Mouse (Mus musculus) 3T3-L1 (cell line): ENCODE data around the gene Fkbpl.

ENCODE experiments used
- DNase-seq: peaks from one replicate; pipeline ENCODE4 v3.0.0-alpha.2; 2015; ENCODE audit warnings: low read depth, low spot score

Fkbpl gene

DNA sequence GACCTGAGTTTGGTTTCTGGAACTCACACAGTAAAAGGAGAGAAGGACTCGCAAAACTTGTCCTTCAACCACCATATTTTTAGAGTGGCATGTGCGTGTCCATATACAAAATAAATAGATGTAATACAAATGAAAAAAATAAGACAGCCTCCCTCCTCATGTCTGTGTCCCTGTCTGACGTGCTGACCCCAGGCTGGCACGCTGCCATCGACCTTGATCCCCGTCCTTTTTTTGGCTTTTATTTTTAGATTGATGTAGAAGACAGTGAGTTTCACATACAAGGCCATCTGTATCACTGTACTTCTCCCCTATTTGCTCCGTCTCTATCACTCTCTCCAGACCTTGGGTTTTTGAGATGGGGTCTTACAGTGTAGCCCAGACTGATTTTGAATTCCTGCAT, 19.9 kb downstream of the Fkbpl start:
- DNase-seq = no peak

- no peak for DNase-seq
These were observed 25.7 kb downstream of the Fkbpl start, which contains the start of gene Tnxb for GRCm38 (mm10) chr17:34670235-34670634. Gene Tnxb (plus strand): TSS chr17:34670535.

GRCm38 (mm10) chr17:34671151-34672066, 26.8 kb downstream of the Fkbpl start:
- no peak for DNase-seq

DNA sequence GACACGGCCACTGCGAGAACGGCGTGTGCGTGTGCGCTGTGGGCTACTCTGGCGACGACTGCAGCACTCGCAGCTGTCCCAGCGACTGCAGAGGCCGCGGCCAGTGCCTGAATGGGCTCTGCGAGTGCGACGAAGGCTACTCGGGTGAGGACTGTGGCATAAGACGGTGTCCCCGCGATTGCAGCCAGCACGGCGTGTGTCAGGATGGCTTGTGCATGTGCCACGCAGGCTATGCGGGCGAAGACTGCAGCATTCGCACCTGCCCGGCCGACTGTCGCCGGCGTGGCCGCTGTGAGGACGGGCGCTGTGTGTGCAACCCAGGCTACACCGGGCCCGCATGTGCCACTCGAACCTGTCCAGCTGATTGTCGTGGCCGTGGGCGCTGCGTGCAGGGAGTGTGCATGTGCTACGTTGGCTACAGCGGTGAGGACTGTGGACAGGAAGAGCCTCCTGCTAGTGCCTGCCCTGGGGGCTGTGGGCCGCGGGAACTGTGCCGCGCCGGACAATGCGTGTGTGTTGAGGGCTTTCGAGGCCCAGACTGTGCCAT, 27.8 kb downstream of the Fkbpl start:
- no peak for DNase-seq

DNA sequence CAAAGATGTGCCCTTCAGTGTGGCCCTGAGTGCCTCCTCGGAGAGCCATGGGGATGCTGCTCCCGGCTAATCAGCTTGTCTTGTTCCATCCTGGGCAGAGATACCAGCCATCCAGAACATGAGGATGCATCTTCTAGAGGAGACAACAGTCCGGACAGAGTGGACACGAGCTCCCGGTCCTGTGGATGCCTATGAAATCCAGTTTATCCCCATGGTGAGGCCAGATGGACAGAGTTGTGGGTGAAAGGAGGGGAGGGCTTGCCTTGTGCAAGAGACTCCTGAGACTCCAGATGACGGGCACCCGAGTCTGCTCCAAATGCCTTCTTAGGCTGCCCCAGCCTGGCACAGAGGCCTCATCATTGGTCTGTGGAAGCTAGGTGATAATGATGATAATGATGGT, 28.6 kb downstream of the Fkbpl start:
- DNase-seq = no peak

DNA sequence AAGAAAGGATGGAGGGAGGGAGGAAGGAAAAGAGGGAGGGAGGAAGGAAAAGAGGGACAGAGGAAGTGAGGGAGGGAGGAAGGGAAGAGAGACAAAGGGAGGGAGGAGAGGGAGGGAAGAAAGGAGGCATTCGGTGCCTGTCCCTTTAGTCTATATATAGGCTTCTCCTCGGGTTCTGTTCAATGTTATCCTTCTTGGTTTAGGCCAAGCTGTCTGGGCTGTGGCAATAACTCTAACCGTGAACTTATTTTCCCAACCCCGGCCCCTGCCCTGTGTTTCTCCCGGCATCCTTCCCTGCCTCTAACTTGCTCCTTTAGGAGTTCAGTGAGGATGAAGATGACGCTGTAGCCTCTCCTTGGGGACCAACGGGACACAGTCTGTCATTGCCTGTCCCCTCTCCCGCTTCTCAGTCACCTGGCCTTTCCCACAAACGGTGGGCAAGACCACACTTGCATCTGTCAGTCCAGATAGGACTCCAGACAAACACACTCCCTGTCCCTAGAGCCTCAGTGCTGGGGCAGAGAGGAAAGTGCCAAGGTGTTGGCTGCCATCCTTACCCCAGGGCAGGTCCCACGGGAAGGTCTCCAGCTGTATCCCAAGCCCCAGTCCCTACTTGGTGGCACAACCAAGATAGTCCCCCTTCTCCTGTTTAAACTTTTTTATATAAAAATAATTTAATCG, 30.1 kb downstream of the Fkbpl start:
- DNase-seq = no peak

DNA sequence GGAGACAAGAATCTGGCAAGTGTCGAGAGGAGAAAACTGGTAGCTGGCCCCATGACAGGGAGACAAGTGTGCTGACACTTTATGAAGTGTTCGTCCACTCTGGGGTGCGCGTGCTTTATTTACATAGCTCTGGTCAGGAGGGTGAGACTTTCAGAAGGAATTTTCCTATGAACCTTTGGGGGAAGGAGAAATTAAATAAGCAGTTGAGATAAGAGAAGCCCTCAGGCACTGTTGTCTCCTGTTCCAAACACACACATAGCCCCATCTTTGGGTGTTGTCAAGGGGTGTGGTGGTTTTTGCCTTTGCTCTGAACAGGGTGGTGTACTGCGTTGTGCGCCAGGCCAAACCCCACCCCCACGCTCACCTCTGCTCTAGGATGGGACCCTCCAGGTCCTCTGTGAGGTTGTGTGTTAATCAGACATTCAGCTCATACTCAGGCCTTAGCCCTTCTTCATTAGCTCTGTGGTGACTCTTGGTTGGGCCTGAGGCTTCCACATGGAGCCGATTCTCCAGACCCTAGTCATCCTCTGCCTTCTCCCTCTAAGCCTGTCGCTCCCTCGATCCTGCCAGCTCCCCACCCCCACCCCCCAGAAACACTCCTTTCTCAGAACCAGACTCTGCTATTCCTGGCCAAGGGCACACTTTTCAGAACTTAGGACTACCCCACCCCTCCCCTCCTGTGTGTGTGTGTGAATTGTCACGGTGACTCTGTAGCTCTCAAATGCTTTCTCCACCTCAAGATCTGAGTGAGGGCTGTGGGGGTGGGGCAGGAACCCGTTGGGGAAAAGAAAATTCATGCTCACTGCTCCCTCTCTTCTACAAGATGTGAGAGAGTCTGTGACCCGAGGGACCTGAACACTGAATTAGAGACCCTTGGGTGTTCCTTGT, 30.9 kb downstream of the Fkbpl start:
- DNase-seq = peak; percentile 56

GRCm38 (mm10) chr17:34676093-34676460, 31.5 kb downstream of the Fkbpl start:
- DNase-seq = no peak

- no peak for DNase-seq
These were observed 32.1 kb downstream of the Fkbpl start for GRCm38 (mm10) chr17:34676671-34677070.

DNA sequence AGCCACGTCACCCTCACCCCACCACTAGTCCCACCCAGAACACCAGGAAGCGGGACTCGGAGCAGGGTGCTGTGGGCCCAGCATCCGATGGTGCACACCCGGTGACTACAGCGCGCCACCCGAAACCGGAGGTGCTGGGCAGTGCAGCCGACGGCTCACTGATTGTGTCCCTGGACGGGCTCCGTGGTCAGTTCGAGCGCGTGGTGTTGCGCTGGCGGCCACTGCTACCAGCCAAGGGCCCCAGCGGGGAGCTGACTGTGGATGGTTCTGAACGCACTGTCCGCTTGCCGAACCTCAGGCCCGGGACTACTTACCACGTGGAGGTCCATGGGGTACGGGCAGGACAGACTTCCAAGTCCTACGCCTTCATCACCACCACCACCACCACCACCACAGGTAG, 35.6 kb downstream of the Fkbpl start:
- DNase-seq = no peak

DNA sequence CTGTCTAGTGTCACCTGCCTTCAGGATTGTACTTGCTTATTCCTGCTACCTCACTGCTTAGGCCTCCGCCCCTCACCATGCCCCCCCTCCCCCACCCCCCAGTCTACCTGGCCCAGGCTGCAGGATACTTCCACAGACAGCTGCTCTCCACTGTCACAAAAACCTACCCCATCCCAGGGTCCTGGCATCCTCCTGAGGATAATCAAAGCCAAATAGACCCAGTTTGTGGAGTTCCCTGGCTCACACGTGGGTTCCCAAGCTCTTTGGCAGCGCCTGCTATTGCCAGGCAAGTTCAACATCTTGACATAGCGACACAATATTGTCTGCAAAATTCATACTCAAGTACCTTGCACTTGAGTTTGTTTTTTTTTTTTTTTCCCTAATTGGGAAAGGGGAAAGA, 36.1 kb downstream of the Fkbpl start:
- no peak for DNase-seq

DNA sequence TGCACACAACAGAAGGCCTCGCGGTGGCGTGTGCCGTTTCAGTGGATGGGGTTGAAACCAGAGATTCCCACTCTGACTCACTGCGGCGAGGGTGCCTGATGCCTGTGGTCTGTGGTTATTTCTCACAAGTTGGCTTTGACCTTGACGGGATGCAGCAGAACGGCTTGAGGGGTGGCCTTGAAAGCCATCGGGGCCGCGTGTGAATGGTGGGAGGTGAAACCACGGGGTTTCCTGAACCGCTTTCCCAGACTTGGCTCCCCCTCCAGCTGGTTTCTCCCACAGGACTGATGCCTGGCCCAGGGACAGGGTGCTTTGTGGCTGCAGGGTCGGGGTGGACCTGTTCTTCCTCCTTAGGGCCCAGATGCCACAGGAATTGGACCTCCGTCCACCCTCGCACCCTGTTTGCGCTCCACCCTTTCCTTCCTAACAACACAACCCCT, 36.6 kb downstream of the Fkbpl start:
- DNase-seq = peak; percentile 76

DNA sequence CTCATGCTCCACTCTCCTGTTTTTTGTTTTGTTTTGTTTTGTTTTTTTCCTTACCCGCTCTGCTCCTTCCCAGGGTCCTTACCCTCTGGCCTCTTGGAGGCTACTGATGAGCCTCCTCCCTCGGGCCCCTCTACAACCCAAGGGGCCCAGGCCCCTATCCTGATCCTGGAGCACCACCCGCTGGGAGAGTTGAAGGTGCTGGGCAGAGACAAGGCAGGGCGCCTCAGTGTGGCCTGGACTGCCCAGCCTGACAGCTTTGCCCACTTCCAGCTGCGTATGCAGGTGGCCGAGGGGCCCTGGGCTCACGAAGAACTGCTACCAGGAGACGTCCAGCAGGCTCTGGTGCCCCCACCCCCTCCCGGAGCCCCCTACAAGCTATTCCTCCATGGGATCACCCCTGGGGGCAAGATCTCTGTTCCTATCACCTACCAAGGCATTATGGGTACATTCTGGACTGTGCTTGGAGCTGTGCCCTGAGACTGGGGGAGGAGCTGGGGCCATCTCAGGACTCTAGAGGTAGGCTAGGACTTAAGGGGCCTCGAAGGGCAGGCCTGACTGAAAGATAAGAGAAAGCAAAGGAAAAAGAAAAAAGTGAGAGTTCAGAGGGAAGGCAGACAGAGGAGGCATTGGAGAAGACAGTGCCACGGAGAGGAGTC, 37.4 kb downstream of the Fkbpl start:
- DNase-seq = no peak

- DNase-seq = no peak
These were observed 38.6 kb downstream of the Fkbpl start for GRCm38 (mm10) chr17:34683179-34683578.

- DNase-seq = no peak
These were observed 39.2 kb downstream of the Fkbpl start for GRCm38 (mm10) chr17:34683686-34684220.

DNA sequence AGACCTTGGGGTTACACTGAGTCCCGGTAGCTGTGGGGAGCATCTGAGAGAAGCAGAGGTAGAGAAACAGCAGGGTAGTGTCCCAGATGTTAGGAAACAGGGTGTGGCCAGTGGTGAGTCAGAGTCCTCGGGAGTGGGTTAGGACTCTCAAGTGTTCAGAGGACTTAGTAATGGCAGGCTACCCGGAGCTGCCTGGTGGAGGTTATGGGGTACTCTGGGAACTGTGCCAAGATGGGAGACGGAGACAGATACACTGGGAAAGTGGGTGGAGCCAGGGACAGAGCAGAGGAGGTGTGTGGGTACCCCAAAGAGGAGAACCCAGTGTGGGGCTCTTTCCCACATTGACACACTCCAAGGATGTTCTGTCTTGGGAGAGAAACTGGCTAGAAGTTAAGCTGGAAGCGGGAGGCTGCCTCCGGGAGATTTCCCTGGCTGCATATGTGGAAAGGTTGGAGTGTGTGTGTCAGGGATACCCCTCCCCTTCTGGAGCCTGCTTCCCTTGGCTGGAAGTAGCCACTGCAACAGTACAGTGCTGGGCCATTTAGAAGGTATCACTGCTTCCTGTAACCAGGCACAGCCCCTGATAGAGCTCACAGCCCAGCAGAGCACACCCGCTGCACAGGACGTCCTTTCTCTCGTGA, 39.8 kb downstream of the Fkbpl start:
- DNase-seq = peak; percentile 96

DNA sequence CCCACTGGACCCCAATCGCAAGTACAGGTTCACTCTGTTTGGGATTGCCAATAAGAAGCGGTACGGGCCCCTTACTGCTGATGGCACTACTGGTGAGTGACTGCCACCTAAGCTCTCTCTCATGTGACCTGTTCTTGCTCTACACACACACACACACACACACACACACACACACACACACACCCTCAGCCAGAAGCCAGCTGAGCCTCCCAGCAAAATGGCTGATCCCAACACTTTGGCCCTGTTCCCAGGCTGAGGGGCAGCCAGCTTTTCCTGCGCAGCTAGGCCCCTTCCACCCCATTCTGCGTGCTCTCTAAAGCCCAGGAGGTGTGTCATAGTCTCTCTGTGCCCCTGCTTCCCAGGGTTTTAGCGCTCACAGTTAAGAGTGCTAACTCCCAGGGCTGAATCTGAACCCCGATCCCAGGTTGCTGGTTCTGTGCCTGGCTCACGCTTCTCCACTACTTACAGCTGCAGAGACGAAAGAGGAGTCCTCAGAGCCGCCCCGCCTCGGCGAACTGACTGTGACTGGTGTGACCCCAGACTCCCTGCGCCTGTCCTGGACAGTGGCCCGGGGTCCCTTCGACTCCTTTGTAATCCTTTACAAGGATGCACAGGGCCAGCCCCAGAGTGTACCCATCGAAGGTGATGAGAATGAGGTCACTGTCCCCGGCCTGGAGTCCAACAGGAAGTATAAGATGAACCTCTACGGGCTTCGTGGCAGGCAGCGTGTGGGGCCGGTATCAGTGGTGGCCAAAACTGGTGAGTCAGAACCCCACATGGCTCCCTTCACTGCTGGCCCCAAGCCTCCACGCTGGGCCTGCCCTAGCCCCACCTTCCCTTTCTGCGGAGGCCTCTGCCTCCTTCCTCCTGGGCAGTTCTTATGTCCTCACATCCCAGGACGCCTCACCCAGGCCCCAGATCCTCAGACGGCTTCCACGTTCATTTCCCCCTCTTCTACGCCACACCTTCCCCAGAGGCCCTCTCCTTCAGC, 40.9 kb downstream of the Fkbpl start:
- DNase-seq = peak; percentile 98

DNA sequence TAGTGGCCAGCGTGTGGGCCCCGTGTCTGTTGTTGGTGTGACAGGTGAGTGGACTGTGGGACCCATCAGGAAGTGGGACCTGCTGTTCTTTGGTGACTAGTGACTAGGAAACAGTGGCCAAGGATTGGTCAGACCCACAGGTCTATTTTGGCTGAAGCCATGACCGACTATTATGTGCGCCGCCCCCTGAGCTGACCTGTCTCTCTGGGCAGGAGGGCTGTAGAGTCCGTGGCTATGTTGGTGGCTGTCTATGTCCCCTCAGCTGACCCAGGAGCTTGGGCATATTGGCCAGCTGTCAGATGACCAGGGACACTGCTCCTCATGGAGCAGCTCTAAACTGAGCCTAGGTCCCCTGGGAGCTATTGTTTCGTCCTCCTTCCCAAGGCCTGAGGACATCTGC, 44.3 kb downstream of the Fkbpl start:
- no peak for DNase-seq

DNA sequence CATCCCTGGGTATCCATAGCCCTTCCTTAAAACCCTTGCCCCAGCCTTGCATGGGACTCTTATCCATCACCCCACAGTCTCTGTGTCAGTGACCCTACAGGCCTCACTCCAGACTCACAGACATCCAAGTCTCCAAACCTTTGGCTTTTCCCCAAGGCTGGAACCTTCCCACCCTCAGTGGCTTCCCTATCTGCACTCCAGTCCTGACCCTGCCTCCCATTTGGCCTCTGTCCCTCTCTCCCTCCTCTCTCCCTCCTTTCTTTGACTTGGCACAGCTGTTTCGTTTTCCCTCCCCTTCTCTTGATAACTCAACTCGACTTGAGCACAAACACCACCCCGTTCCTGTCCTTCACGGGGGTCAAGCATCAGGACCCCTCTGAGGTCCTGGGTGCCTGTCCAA, 45.9 kb downstream of the Fkbpl start:
- no peak for DNase-seq
